Mouse (Mus musculus) layer of hippocampus, adult 18-20 months (tissue): ENCODE results near the gene Gpr68. TPM values are rescaled to one million over a fixed set of nuclear protein-coding genes. Genes with fewer than 3 reads are reported as not detected.

ENCODE experiments used
- DNase-seq, 2 experiments: peaks; one replicate each; pipeline ENCODE4 v3.0.0; 2022; ENCODE audit warnings: low spot score in 2 of 2
- total RNA-seq, 2 experiments: library from RNA; stranded (reverse); gene quantifications; 2 replicates each; pipeline ENCODE4 v1.2.3; 2021

The Gpr68 gene
- total RNA-seq, 2 experiments from 2014 or later: 18.7 to 21.5 TPM

DNA sequence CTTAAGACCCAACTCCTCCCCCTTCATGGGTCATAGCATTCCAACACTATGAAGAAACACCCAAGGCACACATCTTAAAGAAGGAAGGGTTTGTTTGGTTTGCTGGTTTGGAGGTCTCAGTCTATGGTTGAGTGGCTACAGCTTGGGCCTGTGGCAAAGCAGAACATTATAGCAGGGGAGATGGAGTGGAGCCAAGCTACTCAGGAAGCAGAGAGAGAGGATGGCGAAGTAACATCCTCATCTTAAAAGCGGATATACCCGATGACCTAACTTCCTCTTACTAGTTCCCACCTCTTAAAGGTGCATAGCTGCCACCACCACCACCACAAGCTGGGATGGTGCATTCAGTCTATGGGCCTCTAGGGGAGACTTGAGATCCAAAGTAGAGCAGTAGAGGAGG lies 70.8 kb downstream of the Gpr68 start:
- DNase-seq: no peak

DNA sequence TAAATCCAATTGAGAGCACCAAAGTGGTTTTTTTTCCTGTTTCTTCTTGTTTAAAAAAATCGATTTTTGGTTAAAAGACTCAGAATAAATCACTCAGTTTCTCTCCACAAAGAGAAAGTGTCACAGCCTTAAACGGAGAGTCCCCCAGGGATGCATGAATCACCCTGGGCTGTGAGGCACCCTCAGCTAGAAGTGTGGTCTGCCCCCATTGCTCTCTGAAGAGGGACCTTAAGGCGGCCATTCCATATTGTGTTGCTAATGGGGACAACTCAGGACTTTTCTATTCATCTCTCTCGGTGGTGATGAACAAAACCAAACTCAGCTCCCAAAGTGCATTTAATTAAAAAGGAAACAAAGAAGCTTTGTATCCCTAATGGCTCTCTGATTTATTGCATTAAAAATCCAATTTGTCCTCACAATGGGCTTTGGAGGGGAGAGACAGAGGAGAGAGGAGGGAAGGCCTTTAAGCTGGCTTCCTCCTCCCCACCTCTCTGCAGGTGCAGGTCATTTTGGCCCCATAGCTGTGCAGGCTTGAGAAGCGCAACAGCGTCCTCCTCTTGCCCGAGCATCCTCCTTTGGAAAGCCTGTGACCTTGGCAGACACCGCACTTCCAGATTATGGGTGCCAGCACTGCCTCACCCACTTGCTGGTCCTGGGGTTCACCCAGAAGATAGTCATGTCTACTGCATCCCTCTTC lies 76.2 kb downstream of the Gpr68 start:
- DNase-seq: no peak

DNA sequence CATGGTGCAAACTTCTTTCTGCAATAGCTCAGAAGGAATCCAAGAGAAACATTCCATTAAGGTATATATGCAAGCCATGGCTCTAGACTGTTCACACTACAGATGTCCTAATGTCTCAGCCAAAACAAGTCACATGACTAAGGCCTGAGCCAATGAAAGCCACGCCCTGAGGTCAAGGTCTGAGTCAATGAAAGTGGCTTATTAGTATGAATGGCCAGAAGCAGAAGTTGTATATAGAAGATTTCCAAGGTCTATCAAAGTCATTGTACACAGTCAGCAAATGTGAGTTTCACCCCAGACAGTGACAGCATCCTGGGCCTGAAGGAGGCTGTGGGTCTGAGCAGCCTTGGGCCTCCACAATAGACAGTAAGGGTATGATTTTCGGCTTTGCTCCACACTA lies 77.0 kb downstream of the Gpr68 start:
- no peak for DNase-seq

Other genes starting within 250 kb of the Gpr68 start
- 10 to 100 TPM; 23.6 to 27.0 TPM for gene Rps6ka5, start 181.2 kb downstream of the Gpr68 start, total RNA-seq
- 1 to 10 TPM; 6.2 to 8.6 TPM for gene Dglucy, start 129.1 kb downstream of the Gpr68 start, total RNA-seq
- gene Ccdc88c, start 120.9 kb upstream of the Gpr68 start, total RNA-seq: 10 to 100 TPM; 27.0 to 30.6 TPM
- 10 to 100 TPM; 39.7 to 42.1 TPM for gene Ppp4r3a, start 175.5 kb upstream of the Gpr68 start, total RNA-seq